Mouse (Mus musculus): Measurements from ENCODE around the gene Pds5b. TPM values are rescaled to one million over a fixed set of nuclear protein-coding genes. Genes with fewer than 3 reads are reported as not detected.

Pds5b gene
- polyA plus RNA-seq (2012; ENCODE audit: low replicate concordance): 1.9 and 4.0 TPM in 2 replicates

GRCm38 (mm10) chr5:150673153-150673835 is at the start of gene Pds5b:
TSS of gene Pds5b (plus strand) at chr5:150673739.

DNA sequence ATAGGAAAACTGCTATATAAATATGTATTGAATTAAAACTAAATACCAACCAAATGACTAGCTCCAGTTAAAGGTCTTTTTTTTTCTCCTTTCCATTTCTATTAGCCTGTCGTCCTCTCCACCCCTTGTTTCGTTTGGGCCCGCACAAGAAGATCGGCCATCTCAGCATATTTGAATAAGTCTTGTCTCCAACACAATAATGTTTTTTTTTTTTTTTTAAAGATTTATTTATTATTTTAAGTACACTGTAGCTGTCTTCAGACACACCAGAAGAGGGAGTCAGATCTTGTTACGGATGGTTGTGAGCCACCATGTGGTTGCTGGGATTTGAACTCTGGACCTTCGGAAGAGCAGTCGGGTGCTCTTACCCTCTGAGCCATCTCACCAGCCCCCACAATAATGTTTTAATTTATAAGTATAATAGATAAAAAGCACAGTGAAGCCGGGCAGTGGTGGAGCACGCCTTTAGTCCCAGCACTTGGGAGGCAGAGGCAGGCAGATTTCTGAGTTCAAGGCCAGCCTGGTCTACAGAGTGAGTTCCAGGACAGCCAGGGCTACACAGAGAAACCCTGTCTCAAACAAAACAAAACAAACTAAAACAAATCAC is 7.3 kb upstream of the Pds5b start, which contains the start of gene N4bp2l2:
N4bp2l2 (minus strand) TSS at position 51 of the 607 bp plus-strand sequence.

Other genes with a start within 250 kb of the Pds5b start
- gene Zar1l, start 155.6 kb upstream of the Pds5b start, polyA plus RNA-seq (2012; ENCODE audit: low replicate concordance): not detected in 2 replicates
- gene Brca2, start 151.1 kb upstream of the Pds5b start, polyA plus RNA-seq (2012; ENCODE audit: low replicate concordance): 3.5 and 6.4 TPM in 2 replicates
- gene N4bp2l1, start 76.6 kb upstream of the Pds5b start, polyA plus RNA-seq (2012; ENCODE audit: low replicate concordance): 54.2 and 94.5 TPM in 2 replicates
- 22.9 and 26.6 TPM in 2 replicates for gene N4bp2l2, start 7.6 kb upstream of the Pds5b start, polyA plus RNA-seq (2012; ENCODE audit: low replicate concordance)